Mouse (Mus musculus) cerebellum, adult 8-10 months (tissue): ENCODE data around the gene Cpeb3.
A peak's percentile ranks its signal among the peaks of the same experiment; 100 is the strongest.

Source experiments
- DNase-seq: peaks from one replicate; pipeline ENCODE4 v3.0.0; 2022

Cpeb3 gene

DNA sequence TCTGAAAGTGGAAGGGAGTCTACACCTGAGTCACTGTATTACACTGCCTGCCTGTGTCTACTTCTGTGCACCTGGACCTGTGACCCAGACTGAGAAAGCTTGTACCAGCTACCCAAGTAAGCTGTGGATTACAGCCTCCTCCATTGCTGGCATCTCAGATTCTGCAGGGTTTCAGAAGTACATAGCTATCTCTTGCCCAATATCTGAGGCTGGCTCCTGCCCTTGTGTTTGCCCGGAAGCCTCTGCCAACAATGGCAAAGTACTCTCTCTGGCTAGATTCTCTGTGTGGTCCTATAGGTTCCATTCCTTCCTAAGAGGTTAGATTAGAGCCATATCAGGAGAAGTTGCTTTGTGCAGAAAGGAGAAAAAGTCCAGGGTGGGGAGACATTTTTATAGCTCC is 129.8 kb downstream of the Cpeb3 start:
- no peak for DNase-seq

DNA sequence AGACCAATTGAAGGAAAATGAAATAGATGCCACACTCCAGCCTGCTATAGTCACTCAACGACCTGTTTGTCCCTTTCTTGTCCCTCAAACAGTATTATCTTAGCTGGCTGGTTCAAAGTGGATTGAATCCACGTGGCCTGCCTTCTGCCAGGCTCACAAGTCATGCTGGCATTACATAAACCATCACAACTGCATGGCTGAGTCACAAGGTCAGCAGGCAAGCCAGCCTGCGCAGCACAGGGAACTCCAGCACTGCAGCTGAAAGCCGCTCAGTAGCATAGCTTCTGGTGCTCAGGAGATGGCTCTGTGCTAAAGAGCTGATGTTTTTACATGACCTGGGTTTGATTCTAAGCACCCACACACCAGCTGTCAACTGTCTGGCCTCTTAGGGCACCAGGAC is 130.3 kb downstream of the Cpeb3 start:
- peak; percentile 65 for DNase-seq

DNA sequence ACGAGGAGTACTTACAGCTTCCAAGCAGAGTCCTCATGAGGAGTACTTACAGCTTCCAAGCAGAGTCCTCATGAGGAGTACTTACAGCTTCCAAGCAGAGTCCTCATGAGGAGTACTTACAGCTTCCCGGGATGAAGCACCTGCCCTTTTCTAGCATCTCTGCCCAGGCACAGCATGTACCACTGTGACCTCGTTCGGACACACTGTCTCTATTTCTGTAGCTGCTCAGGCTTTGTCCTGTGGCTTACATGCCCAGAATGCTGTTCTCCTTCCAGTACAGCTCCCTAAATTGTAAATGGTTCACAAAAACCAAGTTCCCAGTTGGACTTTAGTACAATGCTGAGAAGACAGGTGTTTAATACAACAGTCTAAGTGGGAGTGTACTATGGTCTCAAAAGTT is 131.1 kb downstream of the Cpeb3 start:
- DNase-seq = peak; percentile 72

DNA sequence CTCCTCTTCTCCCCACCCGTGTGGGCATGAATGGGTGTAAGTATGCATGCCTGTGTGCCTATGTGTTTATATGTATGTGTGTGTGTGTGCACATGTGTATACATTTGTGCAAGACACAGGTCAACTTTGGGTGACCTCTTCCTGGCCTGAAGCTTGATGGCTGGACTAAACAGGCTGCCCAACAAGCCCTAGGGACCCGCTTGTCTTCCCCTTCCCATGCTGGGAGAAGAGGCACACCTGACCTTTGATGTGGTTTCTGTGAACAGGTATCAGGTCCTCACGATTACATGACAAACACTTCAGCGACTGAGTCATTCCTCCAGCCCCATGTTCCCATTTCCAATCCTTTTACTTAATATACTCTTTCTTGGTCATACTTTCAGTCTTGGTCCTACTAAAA is 131.8 kb downstream of the Cpeb3 start:
- no peak for DNase-seq

DNA sequence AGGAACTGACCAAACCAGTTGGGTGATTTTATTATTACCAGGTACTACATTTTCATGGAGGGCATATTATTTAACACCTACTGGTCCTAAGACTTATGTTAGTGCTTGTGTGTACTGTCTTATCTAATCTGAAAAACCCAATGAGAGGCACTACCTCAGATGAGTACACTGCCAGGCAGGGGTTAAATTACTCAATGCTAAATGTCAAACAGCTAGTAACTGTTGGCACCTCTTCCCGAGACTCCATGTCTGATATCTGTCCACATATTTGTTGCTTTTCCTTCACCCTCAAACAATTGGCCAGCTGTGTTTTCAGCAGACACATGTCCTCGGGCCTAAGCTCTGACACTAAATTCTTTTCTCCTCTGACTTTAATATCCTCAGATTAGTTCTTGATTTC is 132.3 kb downstream of the Cpeb3 start:
- DNase-seq = no peak

DNA sequence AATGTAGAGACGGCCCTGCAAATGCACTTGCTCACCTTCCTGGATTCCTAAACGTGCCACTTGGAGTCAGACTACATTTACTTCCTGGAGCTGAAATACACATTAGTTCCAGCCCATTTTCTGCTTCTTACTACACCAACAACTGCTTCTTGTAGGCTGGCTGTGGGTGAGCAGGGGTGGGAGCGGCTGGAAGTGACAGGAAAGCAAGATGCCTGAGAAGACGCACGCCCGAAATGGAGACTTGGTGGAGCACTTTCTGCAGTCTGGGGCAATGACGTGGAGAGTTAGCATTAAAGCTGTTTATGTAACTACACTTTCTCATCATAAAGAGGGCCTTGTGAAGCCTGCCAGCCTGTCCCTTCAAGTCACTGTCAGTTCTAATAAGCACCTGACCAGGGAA is 132.7 kb downstream of the Cpeb3 start:
- no peak for DNase-seq

DNA sequence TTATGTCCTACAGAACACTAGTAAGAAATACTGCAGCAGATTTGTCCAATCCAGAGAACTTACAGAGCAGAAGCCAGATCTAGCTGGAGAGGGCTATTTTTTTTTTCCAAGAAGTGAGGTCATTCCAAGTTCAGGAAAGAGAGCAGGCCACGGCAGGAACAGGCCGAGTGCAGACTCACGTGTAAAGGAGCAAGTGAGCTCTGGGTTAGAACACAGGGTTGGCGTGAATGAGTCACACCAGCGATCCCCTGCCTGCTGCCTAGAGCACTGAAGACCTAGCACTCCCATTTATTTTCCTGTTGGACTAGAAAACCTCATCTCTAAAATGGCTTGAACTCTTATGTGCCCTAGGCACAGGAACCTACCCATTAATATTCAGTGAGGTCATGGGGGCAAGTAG is 133.7 kb downstream of the Cpeb3 start:
- DNase-seq = no peak

DNA sequence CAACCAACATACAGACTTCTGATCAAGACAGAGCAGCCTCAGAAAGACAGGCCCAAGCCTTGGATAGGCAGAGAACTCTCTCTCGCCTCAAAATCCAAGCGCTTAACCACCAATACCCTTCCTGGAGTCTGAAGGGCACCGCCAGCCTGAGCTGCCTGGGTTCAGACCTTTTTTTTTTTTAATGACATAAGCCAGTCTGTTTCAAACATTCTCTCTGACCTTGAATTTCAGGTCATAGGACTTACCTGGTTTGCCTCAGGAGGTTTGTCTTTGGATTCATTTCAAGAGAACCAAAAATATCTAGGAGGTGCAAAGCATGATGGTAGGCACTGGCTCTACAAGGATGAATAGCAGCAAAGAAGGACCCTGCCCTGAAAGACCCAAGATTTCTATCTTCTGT is 134.1 kb downstream of the Cpeb3 start:
- no peak for DNase-seq

DNA sequence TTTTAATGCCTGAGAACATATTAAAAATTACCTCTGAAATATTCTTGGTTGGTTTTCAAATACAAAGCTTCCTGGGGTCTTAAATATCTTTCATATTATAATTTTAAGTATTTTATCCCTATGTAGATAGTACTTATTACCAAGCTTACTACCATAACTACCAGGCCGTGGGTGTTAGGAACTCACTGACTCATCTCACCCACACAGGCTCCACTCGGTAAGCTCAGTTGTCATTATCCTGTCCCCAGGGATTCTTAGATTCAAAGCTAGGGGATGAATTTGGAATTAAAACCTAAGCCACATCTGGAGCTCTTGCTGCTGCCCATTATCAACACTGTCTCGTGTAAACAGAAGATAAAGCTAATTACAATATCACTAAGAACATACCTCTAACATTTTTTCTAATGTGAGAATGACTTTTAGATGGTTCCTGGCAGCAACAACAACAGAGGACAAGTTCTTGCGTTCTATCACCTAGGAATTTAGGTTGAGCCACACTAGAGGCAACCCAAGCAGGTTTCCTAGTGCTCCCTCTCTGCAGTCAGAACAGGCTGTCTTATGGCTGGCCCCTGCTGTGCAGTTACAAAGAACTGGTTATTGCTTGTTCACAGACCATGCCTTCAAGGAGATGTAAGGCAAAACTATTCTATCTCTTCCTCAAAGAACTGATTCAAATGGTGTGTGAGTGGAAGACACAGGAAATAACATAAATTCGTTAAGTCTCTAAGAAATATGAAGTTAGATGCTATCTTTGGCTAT is 135.4 kb downstream of the Cpeb3 start:
- DNase-seq = no peak

DNA sequence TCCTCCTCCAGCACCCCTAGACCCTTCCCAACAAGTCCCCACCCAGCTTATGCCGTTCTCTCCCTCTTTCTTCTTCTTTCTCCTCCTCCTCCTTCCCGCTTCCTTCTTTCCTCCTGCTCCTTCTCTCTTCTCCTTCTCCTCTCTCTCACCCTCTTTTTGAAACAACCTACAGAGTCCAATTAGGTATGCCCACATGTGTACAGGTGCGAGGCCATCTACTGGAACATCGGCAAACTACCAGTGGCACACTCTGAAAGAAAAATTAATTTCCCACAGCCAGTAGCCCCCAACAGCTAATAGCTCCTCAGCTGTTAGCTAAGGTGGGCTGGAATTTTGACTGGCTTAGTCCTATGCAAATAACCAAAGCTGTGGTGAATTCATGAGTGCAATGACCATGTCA is 139.2 kb downstream of the Cpeb3 start:
- DNase-seq = no peak

DNA sequence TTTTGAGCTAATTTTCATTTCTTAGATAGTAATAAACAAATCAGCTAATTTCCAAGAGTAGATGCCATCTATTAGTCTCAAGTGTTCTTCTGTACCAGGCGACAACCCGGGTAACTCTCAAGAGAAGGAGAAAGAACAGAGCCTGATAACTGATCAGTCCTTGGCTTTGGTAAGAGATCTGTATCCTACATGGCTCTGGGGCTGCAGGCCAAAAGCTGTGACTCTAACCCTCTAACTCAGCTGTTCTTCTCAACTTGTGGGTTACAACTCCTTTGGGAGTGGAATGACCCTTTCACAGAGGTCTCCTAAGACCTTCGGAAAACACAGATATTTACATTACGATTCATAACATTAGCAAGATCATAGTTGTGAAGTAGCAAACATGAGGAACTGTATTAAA is 148.3 kb downstream of the Cpeb3 start:
- no peak for DNase-seq

DNA sequence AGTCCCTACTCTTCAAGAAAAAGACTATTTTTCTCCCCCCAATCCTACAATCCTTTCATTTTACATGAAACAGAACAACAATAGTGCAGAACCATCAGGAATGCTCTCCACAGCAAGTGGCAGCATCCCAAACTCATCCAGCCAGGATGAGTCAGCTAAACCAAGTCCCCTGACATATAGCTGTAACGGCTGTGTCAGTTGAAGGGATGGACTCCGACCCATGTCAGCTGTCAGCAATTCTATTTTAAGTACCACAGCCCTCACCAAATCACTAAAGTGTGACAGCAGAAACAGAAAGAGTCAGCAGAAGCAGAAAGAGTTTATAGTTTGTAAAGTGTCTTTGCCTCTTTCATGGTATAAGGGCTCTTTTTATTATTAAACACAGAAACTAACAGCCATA is 148.8 kb downstream of the Cpeb3 start:
- peak; percentile 46 for DNase-seq

DNA sequence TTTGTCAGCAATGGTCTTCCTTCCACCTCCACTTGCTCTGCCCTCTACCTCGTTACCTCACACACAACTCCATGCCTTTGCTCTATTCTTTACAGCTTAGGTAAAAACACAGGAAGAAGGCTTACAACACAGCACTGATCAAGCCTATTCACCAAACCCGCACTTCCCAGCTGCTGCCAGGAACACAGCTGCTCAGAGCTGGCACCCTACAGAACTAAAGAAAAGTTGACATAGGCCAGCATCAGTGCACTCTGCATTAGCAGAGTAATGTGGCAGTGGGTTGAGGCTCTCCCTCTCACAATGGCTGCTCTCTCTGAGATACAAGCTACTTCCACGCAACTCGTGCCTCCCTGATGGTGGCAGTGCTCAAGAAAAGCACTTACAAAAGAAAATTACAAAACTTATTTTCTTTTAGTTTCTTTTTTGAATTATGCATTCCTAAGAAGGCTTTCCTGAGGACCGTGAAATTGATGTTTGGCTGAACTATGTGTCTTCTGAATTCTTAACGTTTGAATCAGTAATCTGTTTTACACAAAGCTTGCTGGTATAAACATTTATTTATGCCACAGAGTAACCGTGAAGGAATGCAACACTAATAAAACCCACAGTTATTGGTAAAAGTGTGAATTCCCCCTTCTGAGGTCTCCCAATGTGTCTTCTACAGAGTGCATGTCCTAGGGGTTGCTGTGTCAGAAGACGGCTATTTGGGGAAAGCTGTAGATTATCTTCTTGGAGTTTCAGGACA is 151.1 kb downstream of the Cpeb3 start:
- no peak for DNase-seq

DNA sequence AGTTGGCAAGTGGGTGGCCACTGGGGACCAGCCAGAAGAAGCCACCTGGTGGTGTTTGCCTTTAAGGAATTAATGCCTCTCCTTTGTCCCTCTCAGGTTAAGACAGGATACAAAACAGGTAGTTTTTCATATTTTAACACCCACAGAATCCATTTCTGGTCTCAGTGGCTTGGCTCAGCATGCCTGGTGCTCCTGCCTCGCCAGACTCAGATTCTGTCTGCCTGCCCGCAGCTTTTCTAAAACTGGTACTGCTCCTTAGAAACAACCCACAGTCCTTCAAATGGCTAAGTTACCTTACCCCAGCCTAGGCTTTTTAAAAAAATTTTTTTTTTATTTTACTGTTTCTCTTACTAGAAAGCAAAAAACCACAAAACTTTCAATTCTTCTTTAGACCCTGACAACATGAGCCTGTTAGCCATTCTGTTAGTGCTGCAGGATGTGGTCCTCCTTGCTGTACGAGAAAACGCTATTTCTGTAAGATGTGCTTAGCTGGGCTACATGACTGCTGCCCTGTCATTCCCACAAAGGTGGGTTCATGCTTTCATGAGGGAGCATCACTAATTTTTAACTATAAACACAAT is 152.3 kb downstream of the Cpeb3 start:
- no peak for DNase-seq

DNA sequence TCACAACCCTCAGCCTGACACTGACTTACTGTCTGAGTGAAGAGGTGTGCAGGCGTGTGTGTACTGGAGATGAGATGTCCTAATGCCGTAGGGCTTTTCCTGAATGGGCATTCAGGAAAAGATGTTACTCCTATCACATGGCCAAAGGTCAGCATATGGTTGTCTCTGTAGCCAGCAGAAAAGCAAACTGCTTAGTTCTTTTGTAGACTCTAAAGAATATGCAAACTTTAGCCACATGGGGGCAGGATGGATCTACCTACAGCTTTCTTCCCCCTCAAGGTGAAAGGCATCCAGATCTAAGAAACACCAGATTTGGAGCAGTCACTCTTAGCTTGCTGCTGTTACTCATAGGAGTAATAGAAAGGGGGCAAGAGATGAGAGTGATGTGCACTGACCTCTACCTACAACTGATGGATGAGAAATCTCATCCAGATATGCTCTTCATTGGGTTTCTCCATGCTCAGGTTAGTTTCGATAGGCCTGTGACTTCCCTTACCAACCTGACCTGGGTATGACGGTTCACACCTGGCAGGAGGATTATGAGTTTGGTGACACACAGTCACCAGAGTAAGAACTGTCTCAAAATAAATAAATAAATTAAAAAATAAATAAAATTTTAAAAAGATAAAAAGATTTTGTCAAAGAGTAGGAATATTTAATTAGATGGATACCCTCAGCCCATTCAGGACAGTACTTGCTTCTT is 157.6 kb downstream of the Cpeb3 start:
- peak; percentile 82 for DNase-seq

DNA sequence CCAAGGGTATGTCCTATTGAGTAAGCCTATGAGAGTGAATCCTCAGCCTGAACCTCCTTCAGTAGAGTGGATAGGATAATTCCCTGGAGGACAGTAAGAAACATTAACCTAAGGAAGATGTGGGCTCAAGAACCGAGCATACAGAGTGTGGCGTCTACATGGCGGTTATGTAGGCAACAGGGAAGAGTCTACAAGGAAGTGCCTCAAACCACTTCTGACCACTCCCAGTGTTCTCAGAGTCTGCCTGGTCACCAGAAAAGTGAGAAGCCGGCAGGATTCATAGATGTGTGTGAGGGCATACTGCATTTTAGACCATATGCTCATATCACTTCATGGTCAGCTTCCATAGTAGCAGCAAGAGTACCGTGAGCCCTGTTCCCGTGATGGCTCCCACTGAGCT is 159.9 kb downstream of the Cpeb3 start:
- no peak for DNase-seq

DNA sequence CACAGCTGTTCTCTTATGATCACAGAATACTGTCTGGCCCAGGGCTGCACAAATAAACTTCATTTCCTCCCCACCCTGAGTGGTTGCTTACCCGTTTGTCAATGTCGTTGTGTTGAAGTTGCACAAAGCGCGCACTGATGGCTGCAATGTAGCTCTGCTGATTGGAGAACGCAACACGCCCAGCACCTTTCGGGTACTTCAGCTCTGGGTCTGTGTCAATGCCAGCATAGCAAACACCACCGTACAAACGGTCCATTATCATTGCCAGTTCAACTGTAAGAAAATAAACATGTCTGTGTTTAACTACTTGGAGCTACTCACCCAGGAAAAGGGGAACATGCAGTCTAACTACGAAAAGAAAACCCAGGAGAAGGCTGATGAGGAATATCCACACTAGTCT is 164.0 kb downstream of the Cpeb3 start:
- DNase-seq = no peak

DNA sequence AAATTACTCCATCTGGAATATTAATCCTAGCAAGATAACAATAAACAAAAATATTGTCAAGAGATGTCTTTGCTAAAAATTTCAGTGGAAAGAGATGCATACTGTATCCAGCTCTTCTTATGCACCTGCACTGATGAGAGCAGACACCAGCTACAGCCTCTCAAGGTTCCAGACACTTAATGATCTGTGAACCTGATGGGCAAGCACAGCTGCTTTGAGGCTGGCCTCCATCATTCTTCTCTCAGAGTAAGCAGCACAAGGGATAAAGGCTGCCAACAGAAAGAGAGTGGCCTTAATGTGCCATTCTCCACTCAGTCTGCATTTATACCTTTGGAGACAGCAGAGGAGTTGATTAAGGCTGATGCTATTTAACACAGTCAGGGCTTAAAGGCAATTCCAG is 167.5 kb downstream of the Cpeb3 start:
- DNase-seq = no peak

DNA sequence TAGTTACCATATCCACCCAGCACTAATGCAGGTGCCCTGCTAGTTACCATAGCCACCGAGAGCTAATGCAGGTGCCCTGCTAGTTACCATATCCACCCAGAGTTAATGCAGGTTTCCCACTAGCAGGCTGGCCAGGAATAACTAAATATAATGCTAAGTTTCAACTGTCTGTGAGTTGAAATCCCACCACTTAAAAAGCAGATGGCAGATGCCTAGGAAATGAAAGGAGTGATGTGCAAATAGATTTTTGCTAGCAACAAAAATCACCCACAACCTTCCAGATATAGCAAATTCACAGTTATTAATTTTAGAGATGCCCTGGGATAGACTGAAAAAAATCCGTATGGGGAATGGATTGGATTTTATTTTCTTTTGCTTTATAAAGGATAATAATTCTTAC is 176.0 kb downstream of the Cpeb3 start:
- DNase-seq = no peak

DNA sequence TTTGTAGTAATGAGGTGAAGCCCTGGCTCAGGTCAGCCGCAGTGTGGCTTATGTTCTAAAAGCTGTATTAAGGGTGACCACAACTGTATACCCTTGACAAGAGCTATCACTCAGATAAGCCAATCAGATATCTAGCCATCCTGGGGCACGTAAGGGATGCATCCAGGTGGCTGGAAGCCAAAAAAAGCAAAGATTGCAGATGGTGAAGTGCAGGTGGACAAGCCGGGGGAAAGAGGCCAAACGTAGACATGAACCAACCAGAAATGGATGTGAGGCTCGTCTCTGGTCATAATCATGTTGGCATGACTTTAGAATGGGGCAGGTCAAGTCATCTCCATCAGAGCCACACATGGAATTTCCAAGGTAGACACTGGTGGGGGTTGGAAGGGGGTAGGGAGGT is 177.0 kb downstream of the Cpeb3 start:
- no peak for DNase-seq

DNA sequence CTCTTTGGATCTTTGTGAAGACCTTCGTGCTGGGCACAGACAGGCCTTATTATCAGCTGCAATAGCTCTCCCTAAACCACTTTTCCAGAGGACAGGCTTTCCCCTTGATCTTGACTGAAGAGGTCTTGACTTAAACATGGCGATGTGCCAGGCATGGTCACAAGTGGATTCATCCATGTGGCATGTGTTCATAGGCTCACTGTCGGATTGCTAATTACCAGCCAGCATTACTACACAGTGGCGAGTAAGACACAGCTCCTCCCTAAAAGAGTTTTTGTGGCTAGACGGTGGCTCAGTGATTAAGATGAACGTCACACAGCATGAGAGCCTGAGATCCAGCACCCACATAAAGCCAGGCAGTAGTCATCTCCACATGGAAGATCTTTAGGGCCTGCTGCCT is 178.6 kb downstream of the Cpeb3 start:
- DNase-seq = no peak

DNA sequence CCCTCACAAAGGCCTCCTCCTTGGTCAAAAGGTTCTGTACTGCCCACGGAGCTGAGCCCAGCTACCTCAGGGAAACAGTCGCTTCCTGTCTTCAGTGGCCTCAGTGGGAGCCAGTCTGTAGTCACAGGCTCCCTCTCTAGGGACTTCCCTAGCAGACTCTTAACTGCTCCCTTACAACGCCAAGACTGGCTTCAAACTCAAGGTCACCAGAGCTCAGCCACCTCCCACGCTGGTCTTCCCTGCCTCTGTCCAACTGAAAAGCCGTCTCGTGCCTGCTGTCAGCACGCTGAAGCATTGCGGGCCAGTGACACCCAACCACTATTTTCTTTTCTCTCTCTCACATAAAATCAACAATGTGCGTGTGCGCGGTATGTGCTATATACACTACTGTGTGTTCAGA is 182.0 kb downstream of the Cpeb3 start:
- no peak for DNase-seq

DNA sequence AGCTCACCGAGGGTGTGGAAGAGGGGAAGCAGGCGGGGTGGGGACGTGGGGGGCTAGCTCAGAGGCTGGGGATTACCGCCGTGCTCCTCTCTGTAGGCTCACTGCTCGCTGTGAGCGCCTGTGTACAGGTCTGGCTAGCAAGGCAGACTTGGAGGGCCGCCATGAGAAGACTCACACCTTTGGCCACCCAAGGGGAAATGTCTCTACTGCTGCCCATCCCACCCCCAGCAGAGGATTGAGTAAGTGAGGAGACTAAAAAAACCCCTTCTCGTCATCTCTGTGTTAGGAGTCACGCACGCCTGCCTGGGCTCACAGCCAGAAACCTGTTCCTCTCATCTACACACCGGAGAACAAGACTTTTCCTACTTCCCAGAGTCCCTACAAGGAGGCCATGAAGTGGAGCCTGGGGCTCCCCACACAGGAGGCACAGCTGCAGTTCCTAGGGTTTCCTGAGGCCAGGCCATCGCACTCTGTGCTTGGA is 182.5 kb downstream of the Cpeb3 start:
- DNase-seq = peak; percentile 51

DNA sequence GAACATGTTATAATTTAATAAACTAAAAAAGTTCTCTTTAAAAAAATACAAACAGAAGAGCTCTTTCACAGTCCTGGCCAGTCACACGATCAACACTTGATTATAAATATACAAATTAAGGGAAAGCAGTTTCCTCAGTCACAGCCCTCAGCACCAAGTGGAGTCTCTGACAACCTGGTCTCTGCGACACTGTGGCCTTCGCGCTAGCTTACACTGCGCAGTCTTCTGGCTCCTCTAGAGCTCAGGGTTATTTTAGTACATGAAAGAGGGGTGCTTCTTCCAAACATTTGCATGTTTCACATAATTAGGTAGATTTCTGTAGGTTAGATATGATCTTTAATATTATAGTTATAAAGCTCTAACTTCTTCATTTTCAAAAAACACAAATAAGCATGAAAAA is 186.3 kb downstream of the Cpeb3 start:
- no peak for DNase-seq
